Mouse (Mus musculus) heart, embryonic 13.5 days (tissue): Measurements from ENCODE around the gene Spag6l. TPM values are rescaled to one million over a fixed set of nuclear protein-coding genes. Genes with fewer than 3 reads are reported as not detected.
A peak's percentile ranks its signal among the peaks of the same experiment; 100 is the strongest.

Experiments
- ATAC-seq: fragments of 200-750 bp; cut with Nextera tagmentation; 2 replicates; pipeline ENCODE4 v1.8.0; 2017; ENCODE audit warnings: moderate TSS enrichment; ENCODE audit not compliant: insufficient number of reproducible peaks, low FRiP score, low TSS enrichment; ENCODE audit errors: extremely low read depth
- H3K27ac ChIP-seq: fragments of 300-500 bp; sonication (generic); replicated peaks from 2 replicates; pipeline ENCODE4 v1.5.1; 2015; ENCODE audit warnings: moderate library complexity, mild to moderate bottlenecking, inconsistent platforms
- H3K27me3 ChIP-seq: fragments of 300-500 bp; sonication (generic); replicated peaks from 2 replicates; pipeline ENCODE4 v1.6.1; 2015; ENCODE audit warnings: mild to moderate bottlenecking, inconsistent platforms
- H3K36me3 ChIP-seq: fragments of 300-500 bp; sonication (generic); 2 replicates; pipeline ENCODE4 v1.6.1; 2015; ENCODE audit warnings: mild to moderate bottlenecking, inconsistent platforms
- H3K4me1 ChIP-seq: fragments of 300-500 bp; sonication (generic); 2 replicates; pipeline ENCODE4 v1.6.1; 2015; ENCODE audit warnings: inconsistent platforms
- H3K4me2 ChIP-seq: fragments of 300-500 bp; sonication (generic); 2 replicates; pipeline ENCODE4 v1.6.1; 2015; ENCODE audit warnings: inconsistent platforms, mild to moderate bottlenecking, moderate library complexity
- H3K4me3 ChIP-seq: fragments of 300-500 bp; sonication (generic); 2 replicates; pipeline ENCODE4 v1.5.1; 2015; ENCODE audit warnings: moderate library complexity, mild to moderate bottlenecking, inconsistent platforms
- H3K9ac ChIP-seq: fragments of 300-500 bp; sonication (generic); 2 replicates; pipeline ENCODE4 v1.6.1; 2015; ENCODE audit warnings: inconsistent platforms, mild to moderate bottlenecking, moderate library complexity
- H3K9me3 ChIP-seq: fragments of 300-500 bp; sonication (generic); 2 replicates; pipeline ENCODE4 v1.6.1; 2016; ENCODE audit warnings: inconsistent platforms
- WGBS: fragments of 180-500 bp; shearing (Covaris S2); methylation state at CpG from one replicate; pipeline ENCODE4 v1.1.7; 2015; ENCODE audit warnings: mixed read lengths; 5-methylcytosine and 5-hydroxymethylcytosine counted together
- polyA plus RNA-seq: library from polyadenylated mRNA; unstranded; fragments of >200 nt; fragmentation: Nextera tagmentation; extraction: Ambion mirVana; gene quantifications from 2 replicates; pipeline ENCODE4 v1.2.1, GENCODE M21; 2015

Spag6l gene
- polyA plus RNA-seq, 1 experiment from 2014 or later, result 0.09 TPM

DNA sequence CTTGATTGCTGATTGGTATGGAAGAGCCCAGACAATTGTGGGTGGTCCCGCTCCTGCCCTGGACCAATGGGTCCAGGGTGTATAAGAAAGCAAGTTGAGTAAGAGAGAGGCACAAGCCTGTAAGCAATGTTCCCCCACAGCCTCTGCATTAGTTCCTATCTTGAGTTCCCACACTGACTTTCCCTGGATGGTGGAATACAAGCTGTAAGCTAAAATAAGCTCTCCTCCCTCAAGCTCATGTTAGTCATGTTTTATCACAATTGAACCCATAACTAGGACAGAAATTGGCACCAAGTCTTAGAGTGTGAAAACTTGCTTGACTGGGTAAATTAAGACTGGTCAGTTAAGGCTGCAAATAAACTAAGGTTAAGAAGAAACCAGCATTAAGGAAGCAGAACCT is 26.3 kb upstream of the Spag6l start:
- no peak overlapping the region for H3K9ac ChIP-seq
- 89% methylated on average over 1 of the region's 1 CpGs for WGBS

GRCm38 (mm10) chr16:16854836-16855235 is 25.6 kb upstream of the Spag6l start:
- Histone ChIP-seq H3K4me1 (no peaks in the 10 kb centered on the region), H3K27me3 (no peaks in the 10 kb centered on the region), H3K4me2 (no peak overlapping the region), H3K27ac (no peak overlapping the region), H3K36me3 (no peaks in the 10 kb centered on the region), H3K9me3 (peaks cover 5% of the 10 kb centered on the region; the same call in 1 of the 2 replicates), H3K4me3 (no peak overlapping the region), H3K9ac (no peak overlapping the region)
- no peak for ATAC-seq
- WGBS, result 21% methylated on average over 6 of the region's 6 CpGs

More for the DNA sequence above, 26.3 kb upstream of the Spag6l start:
- no peaks in the 10 kb centered on the region for H3K36me3 ChIP-seq
- no peak overlapping the region for H3K4me3 ChIP-seq
- H3K4me1 ChIP-seq, result no peaks in the 10 kb centered on the region
- peaks cover 5% of the 10 kb centered on the region; the same call in 1 of the 2 replicates for H3K9me3 ChIP-seq
- ATAC-seq, result no peak
- no peak overlapping the region for H3K4me2 ChIP-seq
- H3K27me3 ChIP-seq, result no peaks in the 10 kb centered on the region
- H3K27ac ChIP-seq, result no peak overlapping the region

GRCm38 (mm10) chr16:16852411-16852810 is 23.2 kb upstream of the Spag6l start:
- peaks cover 5% of the 10 kb centered on the region; the same call in 1 of the 2 replicates for H3K9me3 ChIP-seq
- ATAC-seq, result no peak
- H3K27ac ChIP-seq, result no peak overlapping the region
- no peak overlapping the region for H3K4me2 ChIP-seq
- no peaks in the 10 kb centered on the region for H3K4me1 ChIP-seq
- no peaks in the 10 kb centered on the region for H3K36me3 ChIP-seq
- no peak overlapping the region for H3K4me3 ChIP-seq
- no peaks in the 10 kb centered on the region for H3K27me3 ChIP-seq
- 72% methylated on average over 3 of the region's 3 CpGs for WGBS
- H3K9ac ChIP-seq, result no peak overlapping the region

DNA sequence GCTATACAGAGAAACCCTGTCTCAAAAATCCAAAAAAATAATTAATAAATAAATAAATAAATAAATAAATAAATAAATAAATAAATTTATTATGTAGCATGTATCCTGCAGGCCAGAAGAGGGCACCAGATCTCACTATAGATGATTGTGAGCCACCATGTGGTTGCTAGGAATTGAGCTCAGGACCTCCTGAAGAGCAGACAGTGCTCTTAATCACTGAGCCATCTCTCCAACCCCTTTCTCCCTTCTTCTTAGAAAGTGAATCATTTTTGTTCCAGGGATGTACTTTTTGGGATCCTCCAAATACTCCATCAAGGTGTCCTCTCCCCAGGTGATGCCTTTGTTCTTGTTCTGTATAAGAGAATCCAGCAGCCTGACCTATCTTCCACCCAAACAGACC is 19.9 kb upstream of the Spag6l start:
- ATAC-seq, result no peak
- Histone ChIP-seq H3K4me1 (no peaks in the 10 kb centered on the region), H3K27me3 (no peaks in the 10 kb centered on the region), H3K36me3 (no peaks in the 10 kb centered on the region), H3K9ac (no peak overlapping the region), H3K9me3 (peaks cover 5% of the 10 kb centered on the region; the same call in 1 of the 2 replicates), H3K27ac (no peak overlapping the region), H3K4me2 (no peak overlapping the region), H3K4me3 (no peak overlapping the region)

- ATAC-seq, result no peak
- Histone ChIP-seq H3K27me3 (no peaks in the 10 kb centered on the region), H3K27ac (no peak overlapping the region), H3K36me3 (no peaks in the 10 kb centered on the region), H3K4me2 (peak overlapping the region; percentile 93), H3K9ac (no peak overlapping the region), H3K4me3 (peak overlapping the region; percentile 57), H3K4me1 (peaks cover 6% of the 10 kb centered on the region; the same call in 1 of the 2 replicates), H3K9me3 (no peaks in the 10 kb centered on the region)
- 82% methylated on average over 3 of the region's 3 CpGs for WGBS
Observed at GRCm38 (mm10) chr16:16829671-16830070, 415 bp upstream of the Spag6l start.

DNA sequence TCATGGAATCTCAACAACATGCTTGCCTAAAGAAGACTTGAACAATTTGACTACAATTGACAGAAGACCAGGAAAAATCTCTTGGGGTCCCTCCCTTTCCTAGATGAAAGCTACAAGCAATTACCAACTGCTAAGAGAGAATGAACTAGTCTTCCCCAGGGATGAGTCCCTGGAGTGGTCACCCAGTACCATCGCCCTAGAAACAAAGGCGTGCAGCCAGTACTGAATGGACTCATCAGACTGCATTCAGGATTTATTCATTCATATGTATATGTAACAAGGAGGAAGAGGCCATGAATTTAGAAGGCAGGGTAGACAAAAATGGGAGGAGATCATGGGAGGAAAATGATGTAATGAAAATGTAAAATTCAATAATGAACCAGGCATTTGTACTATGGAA is 3.0 kb downstream of the Spag6l start:
- Histone ChIP-seq H3K4me3 (no peak overlapping the region), H3K27me3 (no peaks in the 10 kb centered on the region), H3K36me3 (no peaks in the 10 kb centered on the region), H3K4me1 (peaks cover 6% of the 10 kb centered on the region; the same call in 1 of the 2 replicates), H3K9me3 (no peaks in the 10 kb centered on the region), H3K27ac (no peak overlapping the region), H3K9ac (no peak overlapping the region), H3K4me2 (no peak overlapping the region)
- ATAC-seq, result no peak
- WGBS, result 79% methylated on average over 2 of the region's 2 CpGs

GRCm38 (mm10) chr16:16825476-16825875 is 3.8 kb downstream of the Spag6l start:
- Histone ChIP-seq H3K27ac (no peak overlapping the region), H3K4me2 (no peak overlapping the region), H3K4me3 (no peak overlapping the region), H3K9me3 (no peaks in the 10 kb centered on the region), H3K4me1 (peaks cover 6% of the 10 kb centered on the region; the same call in 1 of the 2 replicates), H3K27me3 (no peaks in the 10 kb centered on the region), H3K36me3 (no peaks in the 10 kb centered on the region), H3K9ac (no peak overlapping the region)
- 44% methylated on average over 5 of the region's 5 CpGs for WGBS
- ATAC-seq, result no peak

- ATAC-seq, result no peak
- no peaks in the 10 kb centered on the region for H3K4me1 ChIP-seq
- H3K36me3 ChIP-seq, result no peaks in the 10 kb centered on the region
- H3K4me3 ChIP-seq, result no peak overlapping the region
- no peak overlapping the region for H3K27ac ChIP-seq
- no peak overlapping the region for H3K4me2 ChIP-seq
- no peaks in the 10 kb centered on the region for H3K27me3 ChIP-seq
- no peak overlapping the region for H3K9ac ChIP-seq
- H3K9me3 ChIP-seq, result no peaks in the 10 kb centered on the region
- WGBS, result 70% methylated on average over 2 of the region's 2 CpGs
Observed at GRCm38 (mm10) chr16:16806325-16806724, 22.9 kb downstream of the Spag6l start.

Other genes with a start within 250 kb of the Spag6l start
- 8.2 and 8.6 TPM in 2 replicates for gene Fgd4, start 228.9 kb downstream of the Spag6l start, polyA plus RNA-seq
- not detected in 2 replicates for gene Olfr19, start 153.1 kb downstream of the Spag6l start, polyA plus RNA-seq
- not detected in 2 replicates for gene Igll1, start 34.5 kb upstream of the Spag6l start, polyA plus RNA-seq
- 42.2 and 44.7 TPM in 2 replicates for gene Top3b, start 41.3 kb upstream of the Spag6l start, polyA plus RNA-seq
- 1.1 and 1.5 TPM in 2 replicates for gene Vpreb1, start 41.4 kb upstream of the Spag6l start, polyA plus RNA-seq
- 26.9 and 27.2 TPM in 2 replicates for gene Ppm1f, start 67.0 kb upstream of the Spag6l start, polyA plus RNA-seq
- 112 and 125 TPM in 2 replicates for gene Mapk1, start 153.9 kb upstream of the Spag6l start, polyA plus RNA-seq
- 13.7 and 16.8 TPM in 2 replicates for gene Ypel1, start 240.2 kb upstream of the Spag6l start, polyA plus RNA-seq